Mouse (Mus musculus) lung, postnatal 25 days (tissue): ENCODE results near the gene Mov10l1.

Experiments used
- DNase-seq: peaks from one replicate; pipeline ENCODE4 v3.0.0; 2022; ENCODE audit warnings: low spot score

The Mov10l1 gene

DNA sequence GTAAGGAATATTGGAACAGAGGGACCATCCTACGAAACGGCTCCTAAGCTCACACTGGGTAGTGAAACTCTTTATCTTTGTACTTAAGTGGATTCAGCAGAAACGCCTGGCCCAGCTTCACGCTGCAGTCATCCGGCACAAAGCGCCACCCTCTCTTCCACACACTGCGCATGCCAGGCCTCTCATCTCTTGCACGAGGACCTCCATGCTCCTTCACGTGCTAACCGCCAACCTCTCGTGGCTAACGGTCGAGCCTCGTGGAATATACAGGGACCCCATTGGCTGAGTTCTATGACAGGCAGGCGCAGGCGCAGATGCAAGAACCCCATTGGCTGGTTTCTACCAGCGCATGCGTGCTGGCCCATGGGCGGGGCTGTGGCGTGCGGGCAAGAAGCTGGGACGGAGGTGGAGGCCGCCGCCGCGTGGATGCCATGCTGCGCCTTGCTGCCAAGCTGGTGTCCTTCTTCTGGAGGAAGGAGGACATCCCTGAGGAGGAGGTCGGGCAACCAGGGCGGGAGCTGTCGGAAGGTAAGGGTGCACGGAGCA, at the start of gene Mov10l1:
TSS of gene Mov10l1 (plus strand) at position 376 of the 546 bp plus-strand sequence.
- DNase-seq, result no peak

DNA sequence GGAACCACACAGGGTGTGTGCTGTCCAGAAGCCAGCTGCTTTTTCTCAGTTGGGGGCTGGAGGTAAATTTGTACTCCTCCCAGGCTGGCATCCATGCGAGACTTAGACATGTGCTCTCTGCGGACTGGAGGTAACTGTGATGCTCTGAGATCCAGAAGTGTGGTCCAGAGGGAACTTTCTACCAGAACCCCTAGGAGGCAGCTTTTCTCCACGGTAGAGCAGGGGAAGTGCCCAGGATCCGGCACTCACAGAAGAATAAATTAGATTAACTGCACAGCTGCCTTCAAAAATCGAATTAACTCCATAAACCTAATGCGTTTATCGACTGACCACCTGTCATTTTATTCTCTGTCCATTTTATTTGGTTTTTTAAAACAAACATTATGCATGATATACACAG, 48.6 kb upstream of the Mov10l1 start:
- no peak for DNase-seq

DNA sequence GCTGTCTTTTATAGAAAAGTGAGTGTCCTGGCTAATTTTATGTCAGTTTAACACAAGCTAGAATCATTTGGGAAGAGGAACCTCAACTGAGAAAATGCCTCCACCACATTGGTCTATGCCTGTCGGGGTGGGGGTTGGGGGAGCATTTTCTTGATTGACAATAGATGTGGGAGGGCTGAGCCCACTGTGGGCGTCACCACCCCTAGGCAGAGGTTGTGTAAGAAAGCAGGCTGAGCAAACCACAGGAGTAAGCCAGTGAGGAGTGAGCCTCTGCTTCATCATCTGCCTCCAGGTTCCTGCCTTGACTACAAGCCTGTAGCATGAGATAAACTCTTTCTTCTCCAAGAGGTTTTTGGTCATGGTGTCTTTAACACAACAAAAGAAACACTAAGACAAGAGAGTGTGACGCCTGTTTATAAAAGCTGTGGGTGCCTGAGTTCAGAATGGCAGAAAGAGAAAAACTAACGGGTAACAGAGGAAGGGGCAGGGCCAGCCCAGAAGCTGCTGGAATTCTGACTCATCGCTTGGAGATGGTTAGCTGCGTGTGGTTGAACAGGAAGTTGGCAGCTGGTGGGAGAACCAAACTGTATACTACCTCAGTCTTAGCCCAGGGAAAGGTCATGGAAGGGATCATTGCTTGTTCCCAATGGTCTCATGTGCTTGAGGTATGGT, 46.0 kb upstream of the Mov10l1 start:
- DNase-seq, result no peak

DNA sequence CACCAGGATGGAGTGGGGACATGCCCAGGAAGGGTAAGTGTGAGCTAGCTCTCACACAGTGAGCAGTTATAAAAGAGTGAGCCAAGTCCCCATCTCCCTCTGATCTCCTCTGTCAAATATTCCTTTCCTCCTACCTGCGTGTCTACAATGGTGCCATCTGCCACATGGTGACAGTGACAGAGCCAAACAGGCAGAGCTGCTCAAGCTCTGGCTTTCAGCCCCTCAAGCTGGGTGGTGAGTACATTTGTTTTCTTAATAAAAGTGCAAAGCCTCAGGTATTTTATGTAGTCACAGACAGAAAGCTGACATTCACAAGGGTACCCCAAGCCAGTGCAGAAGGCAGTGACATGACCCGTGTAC, 45.4 kb upstream of the Mov10l1 start:
- DNase-seq, result no peak

DNA sequence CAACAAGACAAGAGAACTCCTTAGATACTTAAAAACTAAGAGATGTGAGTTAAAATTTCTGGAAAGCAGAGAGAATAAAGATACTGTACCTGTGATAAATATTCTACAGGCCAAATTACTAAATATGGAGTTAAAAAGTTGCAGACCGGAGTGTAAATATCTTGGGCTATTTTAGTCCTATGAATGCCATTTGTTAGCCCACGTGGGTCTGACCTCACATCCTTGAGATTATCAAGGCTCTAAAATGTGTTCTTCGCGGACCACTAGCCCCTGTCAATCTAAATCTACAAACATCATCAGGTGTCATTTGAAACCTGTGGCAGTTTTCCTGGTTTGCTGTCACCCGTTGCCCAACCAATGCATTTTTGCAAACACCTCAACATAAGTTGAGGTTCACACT, 39.9 kb upstream of the Mov10l1 start:
- DNase-seq, result no peak

DNA sequence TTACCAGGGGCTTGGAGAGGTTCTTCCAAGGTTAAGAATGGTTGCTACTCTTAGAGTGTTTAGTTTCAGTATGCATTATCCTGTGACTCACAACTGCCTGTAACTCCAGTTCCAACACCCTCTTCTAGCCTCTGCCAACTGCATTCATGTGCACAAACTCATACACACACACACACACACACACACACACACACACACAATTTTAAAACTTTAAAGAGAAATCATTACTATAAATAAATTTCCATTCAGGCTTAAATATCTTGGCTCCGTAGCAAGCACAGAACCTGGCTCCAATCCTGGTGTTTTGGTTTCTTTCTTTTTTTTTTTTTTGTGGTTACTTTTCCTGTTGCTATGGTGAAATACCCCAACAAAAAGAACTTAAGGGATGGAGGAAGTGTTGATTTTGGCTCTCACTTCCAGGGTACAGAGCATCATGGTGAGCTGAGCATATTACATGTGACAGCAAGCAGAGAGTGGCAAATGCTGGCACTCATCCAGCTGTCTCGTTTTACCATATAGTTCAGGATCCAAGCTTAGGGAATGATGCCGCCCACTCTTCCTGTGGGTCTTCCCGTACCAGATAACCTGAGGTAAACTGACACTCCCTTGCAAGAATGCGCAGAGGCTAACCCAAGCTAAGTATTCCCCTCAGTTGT, 38.7 kb upstream of the Mov10l1 start:
- peak; percentile 29 for DNase-seq

DNA sequence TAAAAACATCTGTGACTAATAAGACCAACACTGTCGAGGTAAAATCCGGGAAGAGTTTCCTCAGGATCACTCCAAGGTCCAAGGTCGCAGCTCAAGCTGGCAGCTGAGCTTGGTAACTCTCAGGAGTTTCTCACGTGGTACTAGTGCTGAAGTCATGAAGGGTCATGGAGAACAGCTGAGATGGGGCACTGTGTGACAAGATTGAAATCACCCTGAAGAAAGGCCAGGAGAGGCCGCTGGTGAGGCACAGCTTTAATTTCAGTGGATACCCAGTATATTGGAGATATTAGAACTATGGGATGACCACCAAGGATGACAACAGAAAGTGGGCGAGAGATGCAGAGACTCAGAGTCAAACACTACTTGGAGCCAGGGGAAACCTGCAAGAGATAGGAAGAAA, 35.9 kb upstream of the Mov10l1 start:
- DNase-seq, result peak; percentile 8

DNA sequence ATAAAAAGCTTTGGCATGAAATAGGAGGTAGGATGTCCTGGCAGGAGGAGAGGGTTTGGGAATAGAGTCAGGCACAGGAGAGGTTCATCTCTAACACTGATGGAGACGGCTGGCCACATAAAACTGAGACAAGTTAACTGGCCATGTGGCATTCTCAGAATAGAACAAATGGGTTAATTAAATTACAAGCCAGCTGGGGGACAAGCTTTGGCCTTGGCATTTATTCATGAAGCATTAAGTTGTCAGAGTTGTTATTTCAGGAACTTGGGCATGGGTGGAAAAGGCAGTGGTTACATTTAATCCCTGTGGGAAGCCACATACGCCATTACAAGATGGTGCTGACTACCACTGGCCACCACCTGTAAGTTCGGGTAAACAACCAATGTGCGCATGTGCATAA, 31.5 kb upstream of the Mov10l1 start:
- DNase-seq, result no peak

DNA sequence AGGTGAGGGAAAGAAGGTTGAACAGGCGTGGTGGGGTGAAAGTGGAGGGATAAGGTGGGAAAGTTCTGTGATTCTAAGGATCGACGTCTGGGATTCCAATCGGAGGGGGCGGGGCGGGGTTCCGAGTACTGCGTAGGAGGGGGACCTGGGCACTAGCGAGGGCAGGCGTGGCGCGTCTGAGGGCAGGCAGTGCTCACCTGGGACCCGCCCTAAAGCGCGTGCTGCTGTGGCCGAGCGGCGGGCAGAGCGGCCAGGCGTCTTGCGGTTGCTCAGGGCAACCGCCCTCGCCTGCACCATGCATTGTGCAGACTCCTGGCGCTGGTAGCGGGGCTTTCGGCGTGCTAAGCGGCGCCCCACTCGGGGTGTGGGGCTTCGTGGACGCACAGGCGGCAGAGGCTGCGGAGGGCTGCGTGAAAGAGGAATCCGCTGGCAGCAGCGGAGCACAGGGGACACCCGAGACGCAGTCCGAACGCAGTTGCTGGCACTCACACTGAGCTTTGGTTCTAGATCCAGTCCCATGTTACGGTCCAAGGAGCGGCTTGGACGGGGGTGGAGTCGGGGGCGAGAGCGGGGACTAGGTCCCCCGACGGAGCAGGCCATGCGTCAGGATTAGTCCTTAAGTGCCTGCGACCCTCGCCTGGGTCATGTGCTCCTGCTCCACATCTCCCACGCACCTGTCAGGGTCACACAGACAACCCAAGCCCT, 28.2 kb upstream of the Mov10l1 start, which contains the start of gene Ttll8:
TSS of gene Ttll8 (minus strand) at position 51 of the 705 bp plus-strand sequence.
- DNase-seq, result peak; percentile 44

DNA sequence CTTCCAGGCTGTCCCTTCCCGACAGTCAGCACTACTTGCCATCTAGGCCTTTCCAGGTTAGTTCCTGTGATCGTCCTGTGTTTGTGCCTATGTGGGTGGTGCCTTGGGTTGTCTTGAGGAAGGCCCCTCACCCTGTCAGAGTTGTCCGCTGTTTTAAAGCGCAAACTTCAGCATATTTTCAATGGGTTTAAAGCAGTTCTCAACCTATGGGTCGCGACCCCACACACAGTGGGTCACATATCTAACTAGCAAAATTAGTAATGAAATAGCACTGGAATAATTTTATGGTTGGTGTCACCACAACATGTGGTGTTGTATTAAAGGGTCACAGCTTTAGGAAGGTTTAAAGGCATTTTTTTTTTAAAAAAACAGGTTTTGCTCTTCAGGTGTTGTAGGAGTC, 27.4 kb upstream of the Mov10l1 start:
- no peak for DNase-seq

DNA sequence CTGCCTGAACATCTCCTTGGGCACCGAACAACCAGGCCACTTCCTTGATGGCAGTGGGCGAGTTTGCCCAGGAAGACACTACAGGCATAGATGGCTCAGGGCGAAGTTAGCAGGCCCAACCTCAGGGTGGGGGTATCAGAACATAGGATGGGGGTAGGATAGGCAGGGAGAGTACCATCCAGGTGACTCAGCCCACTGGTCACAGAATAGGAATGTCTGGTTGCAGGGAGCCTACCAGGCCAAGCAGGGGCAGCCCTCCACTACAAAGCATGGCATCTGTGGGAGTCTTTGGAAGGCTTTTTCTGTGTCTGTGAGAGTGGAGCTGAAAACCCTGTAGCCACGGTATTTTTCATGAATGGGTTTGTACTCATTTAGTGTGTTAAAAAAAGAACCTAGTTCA, 25.2 kb upstream of the Mov10l1 start:
- no peak for DNase-seq

DNA sequence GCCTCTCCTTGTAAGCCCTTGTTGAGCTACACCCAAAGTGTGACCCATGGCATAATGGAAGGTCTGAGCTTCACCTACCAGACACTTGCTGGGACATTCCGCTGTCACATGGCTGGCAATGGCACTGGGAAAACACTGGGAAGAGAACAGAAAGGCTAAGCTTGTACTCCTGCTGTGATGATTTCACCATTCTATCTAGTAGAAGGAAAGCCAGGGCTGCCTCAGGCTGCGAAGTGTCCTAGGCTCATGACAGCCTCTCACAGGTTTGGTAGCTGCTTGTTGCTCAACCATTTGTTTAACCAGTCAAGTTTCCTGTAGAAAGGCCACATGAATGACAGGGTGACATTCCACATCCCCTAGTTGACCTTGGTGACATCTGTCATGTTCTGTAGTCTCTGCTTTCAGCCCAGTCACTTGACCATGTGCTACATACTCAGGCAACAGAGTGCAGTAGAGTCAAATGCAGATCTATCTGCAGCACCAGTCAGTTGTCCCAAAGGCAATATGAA, 18.6 kb upstream of the Mov10l1 start:
- no peak for DNase-seq

DNA sequence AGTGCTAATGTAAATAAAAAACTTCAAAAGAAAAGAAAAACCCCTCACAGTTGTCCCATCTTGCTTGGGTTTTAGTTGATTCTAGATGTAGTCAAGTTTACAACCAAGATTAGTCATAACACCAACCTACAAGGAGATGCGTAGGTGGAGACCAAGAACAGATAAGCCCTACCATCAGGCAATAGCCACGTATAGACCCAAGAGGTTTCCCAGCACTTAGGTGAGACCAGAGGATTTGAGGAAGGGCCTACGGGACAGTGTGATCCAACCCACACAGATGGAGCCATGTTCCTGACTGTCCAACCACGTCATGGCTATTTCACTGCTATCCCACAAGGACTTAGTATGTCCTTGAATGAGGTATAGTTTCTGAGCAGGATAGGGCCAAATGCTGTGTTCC, 10.4 kb upstream of the Mov10l1 start:
- no peak for DNase-seq

DNA sequence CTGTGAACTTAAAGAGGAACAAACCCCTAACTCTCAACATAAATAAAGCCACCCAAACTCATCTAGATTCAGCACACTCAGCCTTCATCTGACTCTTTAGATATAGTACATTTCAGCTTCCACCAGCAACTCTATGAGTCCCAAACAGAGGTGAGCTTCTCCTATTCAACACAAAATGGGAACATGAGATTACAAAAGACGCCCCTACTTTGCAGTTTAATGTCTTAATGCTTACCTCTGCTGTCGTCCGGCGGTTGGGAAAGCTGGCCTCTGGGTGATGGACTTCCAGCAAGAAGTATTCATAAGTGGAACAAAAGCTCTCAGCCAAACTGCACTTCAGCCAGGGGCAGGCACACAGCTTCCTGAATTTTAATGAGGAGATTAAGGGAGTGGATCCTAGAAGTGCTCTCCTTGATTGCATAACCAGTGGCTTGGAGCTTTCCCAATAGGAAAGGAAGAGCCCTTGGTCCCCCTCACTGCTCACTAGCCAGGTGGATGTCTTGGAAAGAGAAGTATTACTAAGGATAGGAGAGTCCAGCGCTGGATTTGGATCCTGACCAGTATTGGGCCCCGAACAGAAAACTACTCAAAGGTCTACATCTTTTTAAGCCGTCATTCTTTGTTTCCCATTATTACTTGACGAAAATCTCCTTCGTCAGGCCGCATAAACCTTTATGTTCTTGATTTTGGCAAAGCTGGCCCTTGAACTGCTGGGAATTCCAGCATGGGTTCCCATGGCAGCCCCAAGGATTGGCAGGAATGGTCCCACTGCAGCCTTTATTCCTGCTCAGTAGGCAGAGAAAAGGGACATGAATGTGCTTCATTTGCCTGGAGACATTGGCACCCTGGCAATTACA, 4.2 kb upstream of the Mov10l1 start, which contains the start of gene Mlc1:
TSS of gene Mlc1 (minus strand) at position 727 of the 857 bp plus-strand sequence.
- DNase-seq, result peak; percentile 78

DNA sequence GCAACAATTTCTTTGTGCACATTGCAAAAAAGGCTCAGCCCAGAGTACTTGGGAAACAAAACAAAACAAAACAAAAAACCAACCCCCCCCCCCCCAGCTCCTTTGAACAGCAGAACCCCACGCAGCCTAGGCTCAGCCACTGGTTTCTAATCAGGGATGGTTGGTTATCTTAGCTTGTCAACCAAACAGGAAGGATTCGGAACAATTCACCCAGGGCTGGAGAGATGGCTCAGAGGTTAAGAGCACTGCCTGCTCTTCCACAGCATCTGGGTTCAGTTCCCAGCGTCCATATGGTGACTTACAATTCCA, 3.6 kb upstream of the Mov10l1 start:
- no peak for DNase-seq

DNA sequence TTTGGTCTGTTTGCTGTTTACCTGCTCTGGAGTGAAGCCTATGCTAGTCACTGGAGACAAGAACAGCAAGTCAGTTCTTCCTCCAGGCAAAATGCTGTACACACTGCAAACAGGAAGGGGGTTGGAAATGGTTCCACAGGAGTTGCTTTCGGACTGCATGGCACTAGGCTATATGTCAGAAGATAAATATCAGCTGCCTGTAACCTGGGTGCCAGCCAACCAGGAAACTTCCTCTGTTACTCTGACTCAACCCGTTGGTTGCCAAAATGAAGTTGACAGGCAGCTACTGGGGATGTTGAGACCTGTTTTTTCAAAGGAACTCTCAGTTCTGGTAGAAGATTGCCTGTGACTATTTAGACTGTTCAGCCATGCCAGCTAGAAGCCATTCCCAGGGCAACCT, 6.5 kb downstream of the Mov10l1 start:
- peak; percentile 17 for DNase-seq

DNA sequence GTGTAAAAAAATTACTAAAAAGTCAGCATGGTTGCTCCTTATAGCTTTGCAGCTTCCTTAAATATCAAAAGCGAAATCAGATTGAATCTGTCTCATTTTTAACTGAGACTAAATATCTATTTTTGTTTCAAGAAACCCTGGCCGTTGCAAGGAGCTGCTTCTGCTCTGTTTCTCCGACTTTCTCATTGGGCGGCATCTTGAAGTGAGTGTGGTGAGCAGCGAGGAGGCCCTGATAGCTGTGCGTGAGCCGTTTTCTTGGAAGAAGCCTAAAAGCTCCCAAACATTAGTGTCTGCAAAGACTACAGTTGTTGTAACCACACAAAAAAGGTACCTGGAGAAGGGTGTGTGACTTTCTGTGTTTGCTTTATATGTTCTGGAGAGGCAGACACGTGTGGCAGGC, 15.9 kb downstream of the Mov10l1 start:
- no peak for DNase-seq

DNA sequence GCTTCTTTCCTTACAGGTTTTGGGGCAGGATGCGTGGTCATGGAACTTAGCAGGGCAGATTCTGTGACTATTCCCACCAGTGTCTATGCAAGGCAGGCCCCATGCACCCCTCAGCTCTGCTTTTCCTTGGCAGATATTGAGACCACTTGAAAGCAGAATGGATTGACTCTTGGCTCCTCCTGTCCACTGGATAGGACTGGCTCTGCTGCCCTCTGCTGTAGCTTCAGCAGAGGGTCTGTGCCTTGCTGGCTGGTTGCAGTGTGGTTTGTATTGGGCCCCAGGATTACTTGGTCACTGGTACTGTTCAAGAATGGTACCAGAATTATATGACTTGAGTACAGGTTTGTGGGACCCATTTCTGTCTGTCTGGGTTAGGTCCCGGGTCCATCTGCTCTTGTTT, 16.4 kb downstream of the Mov10l1 start:
- DNase-seq, result peak; percentile 27

DNA sequence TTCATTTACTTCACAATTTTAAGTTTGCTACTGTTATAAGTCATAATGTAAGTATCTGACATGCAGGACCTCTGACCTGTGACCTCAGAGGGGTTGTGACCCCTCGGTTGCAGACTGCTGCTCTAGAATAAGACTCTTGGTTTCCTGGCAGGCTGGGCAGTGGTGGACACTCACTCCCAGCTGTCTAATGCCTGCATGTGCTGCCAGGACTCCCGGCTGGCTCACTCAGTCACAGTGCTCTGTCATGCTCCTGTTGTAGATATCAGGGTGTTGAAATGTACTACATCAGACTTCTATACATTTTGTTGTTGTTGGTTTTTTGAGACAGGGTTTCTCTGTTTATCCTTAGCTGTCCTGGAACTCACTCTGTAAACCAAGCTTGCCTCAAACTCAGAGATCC, 17.7 kb downstream of the Mov10l1 start:
- no peak for DNase-seq

DNA sequence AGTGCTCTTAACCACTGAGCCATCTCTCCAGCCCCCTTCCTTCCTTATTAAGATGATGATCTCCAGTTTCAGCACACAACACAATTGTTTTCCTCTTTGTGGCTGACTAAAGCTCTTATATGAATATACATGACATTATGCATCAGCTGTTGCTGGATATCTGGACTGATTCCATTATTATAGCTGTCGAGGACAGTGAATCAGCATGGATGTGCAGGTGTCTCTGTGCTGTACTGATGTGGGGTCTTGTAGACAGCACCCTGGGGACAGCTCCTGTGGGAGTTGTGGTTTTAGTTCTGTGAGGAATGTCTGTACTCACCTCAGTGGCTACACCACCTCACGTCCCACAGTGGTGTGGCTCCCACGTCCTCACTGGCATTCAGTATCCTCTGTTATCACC, 18.5 kb downstream of the Mov10l1 start:
- no peak for DNase-seq

DNA sequence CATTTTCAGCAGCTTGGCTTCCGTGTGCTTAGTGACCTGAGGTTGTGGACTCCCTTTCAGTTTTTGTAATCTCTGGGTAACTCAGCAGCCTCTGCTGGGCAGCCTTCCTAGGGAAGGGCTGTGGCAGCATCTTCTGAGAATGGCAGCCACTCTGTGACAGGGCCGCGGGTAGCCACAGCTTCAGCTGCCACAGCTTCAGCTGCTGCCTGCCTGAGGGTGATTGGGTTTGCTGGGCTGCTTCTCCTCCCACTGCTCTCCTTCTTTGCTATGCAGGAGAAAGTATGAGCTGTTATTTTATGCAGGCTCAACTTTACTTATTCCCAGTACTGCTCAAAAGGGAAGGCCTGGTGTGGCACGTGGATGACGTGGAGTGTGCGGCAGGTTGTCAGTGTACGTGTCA, 24.3 kb downstream of the Mov10l1 start:
- DNase-seq, result no peak

DNA sequence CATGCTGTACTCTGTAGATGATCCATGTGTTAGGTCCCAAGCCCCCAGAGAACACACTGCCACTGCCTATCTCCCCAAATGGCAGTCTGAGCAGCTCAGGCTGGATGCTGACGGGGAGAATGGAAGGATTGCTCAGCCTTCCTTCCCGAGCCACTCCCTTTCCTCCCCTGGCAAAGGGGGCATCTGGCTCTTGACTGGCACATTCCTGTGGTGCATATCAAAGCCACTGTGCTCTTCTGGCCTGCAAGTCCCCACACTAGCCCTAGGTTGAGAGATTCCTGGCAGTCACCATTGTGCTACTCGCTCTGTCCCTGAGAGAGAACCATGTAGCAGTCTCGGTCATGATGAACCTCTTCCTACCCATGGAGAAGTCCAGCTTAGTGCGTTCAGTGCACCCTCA, 25.1 kb downstream of the Mov10l1 start:
- DNase-seq, result no peak
